Mouse (Mus musculus): ENCODE results near the gene Camta1. TPM values are rescaled to one million over a fixed set of nuclear protein-coding genes. Genes with fewer than 3 reads are reported as not detected.

The Camta1 gene
- total RNA-seq, 2 experiments from 2014 or later = 200 to 223 TPM

DNA sequence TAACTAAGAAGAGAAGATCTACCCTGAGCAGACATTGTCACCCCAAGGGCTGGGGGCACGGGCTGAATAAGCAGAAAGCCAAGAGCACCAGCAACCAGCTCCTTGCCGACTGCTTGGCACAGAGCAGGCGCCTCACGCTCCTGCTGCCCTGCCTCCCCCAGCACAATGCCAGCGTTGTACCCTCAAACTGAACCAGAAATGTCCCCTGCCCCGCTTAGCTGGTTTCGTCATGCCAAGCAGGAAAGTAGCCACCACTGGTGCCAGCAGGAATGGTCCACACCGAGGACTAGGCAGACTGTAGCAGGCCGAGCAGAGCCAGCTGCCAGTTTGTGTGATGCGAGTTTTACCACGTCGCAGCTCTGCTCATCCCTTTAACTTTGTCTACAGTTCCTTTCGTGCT, 779.7 kb downstream of the Camta1 start:
- DNase-seq (ENCODE audit: extremely low spot score in 1 of 2, low spot score in 2 of 2) = no peak
- intact Hi-C loops (cut with DNase I) = no loop called here

DNA sequence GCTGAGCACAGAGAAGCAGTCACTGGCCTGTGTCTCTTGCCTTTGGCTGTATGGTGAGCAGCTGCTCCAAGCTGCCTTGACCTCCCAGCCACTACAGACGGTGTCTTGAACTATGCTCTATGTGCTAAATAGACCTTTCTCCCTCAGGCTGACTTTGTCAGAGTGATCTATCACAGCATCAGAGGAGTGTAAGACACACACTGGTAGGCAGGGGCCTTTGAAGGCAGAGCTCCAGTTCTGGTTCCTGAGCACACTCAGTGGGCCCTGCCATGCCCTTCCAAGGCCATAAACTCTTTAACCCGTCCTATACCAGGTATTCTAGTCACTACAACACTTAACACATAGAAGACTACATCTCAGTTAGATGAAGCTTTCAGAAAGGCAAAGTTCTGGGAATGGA, 780.3 kb downstream of the Camta1 start:
- no peak for DNase-seq (ENCODE audit: extremely low spot score in 1 of 2, low spot score in 2 of 2)
- intact Hi-C loops (cut with DNase I) = no loop called here

DNA sequence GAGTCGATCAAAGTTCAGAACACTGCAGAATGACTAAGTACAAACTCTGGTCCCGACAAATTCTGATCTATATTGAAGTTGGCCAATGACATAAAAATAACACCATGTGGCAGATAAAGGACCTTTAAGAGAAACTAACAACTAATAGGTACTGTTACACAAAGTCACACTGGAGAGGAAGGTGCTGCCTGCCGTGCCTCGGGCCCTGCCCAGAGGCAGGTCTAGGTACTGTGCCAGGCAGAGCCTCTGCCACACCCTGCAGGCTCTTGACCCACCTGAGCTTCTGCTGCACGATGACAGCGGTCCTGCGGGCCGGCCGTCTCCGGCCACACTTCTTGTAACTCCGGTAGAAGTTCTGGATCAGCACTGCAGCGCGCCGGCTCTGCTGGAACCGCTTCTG, 786.9 kb downstream of the Camta1 start:
- DNase-seq (ENCODE audit: extremely low spot score in 1 of 2, low spot score in 2 of 2) = no peak
- intact Hi-C loops (cut with DNase I) = no loop called here

DNA sequence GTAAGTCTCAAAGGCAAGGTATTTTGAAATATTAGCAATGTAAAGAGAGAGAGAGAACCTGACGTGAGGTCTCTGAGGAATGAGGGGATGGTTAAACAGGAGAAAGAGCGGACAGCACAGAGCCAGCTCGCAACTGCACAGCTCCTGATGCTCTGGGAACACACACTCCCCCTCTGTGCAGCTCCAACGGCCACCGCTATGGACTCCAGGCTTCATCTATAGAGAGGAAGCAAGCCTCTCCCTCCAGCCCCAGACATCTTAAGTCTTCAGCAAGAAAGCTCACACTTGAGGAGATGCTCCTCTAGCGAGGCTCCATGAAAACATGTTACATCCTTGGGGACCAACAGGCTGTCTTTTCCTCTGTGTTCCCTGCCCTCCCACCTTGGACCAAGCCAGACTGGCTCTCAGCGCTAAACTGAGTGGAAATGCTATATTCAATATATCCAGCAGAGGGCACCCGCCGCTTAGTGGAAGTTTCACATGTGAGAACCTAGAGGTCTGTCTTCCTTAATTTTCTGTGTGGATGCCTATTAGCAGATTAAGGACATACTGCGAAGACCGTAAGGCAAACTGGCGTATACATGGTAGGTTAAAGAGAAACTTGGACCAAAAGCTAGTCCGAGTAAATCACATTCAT, 788.5 kb downstream of the Camta1 start:
- intact Hi-C loops (cut with DNase I) = loop anchor here (1.0 kb wide), 1 partner anchor 69 kb away; no protein-coding TSS in a partner anchor
- DNase-seq (ENCODE audit: extremely low spot score in 1 of 2, low spot score in 2 of 2) = peak; percentile 75

DNA sequence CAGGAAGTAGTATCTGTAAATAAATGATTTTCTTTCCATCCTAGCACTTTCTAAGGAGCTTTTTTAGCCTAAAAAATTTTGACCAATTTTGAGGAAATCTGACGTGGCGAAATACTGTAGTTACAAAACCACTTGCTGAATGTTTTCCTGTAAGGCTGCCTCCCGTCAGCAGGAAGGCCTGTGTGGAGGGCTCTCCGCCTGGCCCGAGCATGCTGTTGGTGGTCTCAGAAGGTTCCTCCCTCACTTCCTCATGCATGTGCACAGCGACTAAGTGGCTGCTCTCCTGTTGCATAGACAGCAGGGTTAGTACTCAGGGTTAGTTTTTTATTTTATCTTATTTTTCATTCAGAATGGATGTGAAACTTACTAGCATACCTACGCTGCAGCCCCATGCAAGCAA, 790.7 kb downstream of the Camta1 start:
- intact Hi-C loops (cut with DNase I) = no loop called here
- no peak for DNase-seq (ENCODE audit: extremely low spot score in 1 of 2, low spot score in 2 of 2)

DNA sequence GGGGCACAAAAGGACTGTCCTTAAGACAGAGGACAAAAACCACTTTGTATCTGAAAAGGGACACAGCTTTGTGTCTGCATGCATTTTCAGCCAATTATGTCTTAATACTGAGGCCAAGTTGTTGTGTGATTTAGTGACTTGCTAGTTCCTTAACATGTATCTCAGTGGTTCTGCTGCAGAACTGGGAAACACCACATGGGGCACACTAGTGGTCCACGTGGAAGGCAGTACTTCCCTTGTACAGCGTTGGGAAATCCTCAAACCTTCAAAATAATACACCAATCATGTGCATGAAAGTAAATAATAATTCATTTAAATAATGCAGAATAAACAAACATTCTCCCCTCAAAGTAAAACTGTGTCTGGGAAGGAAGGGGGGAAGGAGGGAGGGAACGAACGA, 792.9 kb downstream of the Camta1 start:
- intact Hi-C loops (cut with DNase I) = no loop called here
- no peak for DNase-seq (ENCODE audit: extremely low spot score in 1 of 2, low spot score in 2 of 2)

DNA sequence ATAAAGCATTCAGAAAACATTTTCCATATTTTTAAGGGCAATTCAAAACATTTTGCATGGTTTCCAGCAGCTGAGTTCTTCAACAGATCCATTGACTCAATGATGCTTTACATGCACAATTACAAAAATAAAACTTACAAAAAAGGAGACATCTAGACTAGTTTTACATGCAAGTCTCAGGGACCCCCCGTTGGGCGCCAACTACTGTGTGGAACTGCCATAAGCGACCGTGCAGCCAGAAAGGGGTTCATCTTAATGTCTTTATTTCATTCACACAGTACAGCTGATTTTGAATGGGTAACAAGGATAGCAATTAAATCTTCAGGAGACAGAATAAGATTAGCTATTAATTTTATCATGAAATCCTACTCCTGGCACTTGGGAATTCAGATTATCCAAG, 802.1 kb downstream of the Camta1 start:
- no peak for DNase-seq (ENCODE audit: extremely low spot score in 1 of 2, low spot score in 2 of 2)

DNA sequence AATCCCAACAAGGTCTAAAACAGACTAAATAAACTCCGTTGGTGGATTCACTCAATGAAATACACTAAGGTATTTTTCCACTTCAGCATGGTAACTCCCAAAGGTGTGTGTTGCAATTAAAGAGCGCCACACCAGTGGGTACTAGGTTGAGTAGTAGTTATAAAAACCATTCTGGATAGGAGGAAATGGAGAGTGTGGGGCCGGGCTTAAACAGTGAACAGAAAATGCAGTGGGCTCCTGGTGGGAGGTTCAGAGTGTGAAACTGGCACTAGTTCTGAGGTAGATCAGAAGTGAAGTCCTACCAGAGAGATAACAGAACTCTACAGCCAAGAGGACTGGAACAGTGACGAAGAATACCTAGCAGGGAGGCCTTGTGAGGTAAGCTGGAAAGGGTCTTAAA, 803.0 kb downstream of the Camta1 start:
- intact Hi-C loops (cut with DNase I) = no loop called here
- DNase-seq (ENCODE audit: extremely low spot score in 1 of 2, low spot score in 2 of 2) = no peak

More for the DNA sequence above, 802.1 kb downstream of the Camta1 start:
- intact Hi-C loops (cut with DNase I) = no loop called here

DNA sequence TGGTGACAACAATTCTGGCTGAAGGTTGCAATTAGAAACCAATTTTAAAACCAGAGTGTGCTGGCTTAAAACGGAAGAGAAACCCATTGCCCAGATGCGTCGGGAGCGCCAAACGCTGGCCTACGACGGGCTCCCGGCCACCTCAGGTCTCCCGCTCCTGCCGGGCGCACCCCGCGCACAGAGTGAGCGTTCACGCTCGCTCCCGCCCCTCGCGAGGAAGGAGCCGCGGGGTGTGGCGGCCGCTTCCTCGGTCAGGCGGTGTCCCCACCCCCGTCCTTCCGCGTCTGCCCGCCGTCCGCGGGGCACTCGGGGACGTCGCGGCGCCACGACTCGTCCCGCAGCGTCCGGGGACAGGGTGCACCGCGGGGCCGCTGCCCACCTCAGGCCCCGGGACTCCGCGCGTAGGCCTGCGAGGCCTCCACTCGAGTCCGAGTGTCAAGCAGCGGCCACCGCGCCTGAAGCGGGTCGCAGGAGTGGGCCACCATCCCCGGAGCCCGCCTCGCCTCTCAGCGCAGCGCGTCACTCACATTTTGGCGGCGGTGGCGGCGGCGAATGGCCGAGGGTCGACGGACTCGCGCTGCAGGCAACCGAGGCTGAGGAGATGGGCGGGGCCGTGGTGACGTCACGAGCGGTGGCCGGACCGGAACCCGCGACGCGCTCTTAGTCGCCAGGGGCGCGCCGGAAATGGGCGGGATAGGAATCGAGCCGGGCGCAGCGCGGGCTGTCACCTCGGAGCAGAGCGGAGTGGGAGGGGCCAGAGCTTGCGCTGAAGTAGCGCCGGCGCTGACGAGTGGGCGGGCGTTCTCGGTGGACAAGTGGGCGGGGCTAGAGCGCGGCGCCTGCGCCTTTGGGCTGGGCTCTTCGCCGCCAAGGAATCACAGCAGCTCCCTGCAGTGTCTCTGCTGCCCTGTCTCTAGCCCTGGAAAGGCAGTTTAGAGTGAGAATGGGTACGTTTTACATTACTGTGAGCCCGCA, 804.0 kb downstream of the Camta1 start, which contains the start of gene Vamp3:
Vamp3 (minus strand) TSS at position 617 of the 975 bp plus-strand sequence.
- intact Hi-C loops (cut with DNase I) = no loop called here
- DNase-seq (ENCODE audit: extremely low spot score in 1 of 2, low spot score in 2 of 2) = peak; percentile 98 to 100

DNA sequence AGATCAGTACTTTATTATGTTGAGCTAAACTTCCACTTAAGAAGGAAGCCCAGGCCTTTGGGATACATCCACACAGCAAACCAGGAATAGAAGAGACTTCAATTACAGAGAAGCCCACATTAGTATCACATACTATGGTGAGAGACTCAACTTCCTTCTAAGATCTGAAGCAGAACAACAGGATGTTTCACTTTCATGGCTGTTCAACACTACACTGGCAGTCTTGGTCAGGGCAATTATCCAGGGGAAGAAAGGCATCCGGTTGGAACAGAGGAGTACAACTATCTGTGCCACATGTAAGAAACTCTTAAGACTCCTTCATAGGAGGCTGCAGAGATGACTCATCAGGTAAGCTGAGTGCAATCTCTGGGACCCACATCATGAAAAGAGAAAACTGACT, 810.5 kb downstream of the Camta1 start:
- DNase-seq (ENCODE audit: extremely low spot score in 1 of 2, low spot score in 2 of 2) = no peak
- intact Hi-C loops (cut with DNase I) = no loop called here

DNA sequence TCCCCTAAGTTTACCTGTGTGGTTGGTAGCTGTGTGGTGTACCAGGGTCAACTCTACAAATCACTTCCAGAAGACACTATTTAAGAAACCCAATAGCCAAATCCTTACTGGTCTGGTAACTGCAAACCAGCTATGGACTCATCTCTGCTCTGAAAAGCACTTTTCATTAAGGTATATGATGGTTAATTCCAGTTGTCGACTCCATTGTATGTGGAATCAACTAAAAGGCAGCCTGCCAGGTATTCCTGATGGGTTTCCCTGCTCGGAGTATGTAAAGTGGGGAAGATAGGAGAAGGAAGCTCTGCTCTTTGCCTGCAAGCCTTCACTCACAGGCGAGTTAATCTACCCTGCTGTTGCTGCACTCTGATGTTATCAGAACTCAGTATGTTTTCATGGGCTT, 815.2 kb downstream of the Camta1 start:
- intact Hi-C loops (cut with DNase I) = no loop called here
- no peak for DNase-seq (ENCODE audit: extremely low spot score in 1 of 2, low spot score in 2 of 2)

DNA sequence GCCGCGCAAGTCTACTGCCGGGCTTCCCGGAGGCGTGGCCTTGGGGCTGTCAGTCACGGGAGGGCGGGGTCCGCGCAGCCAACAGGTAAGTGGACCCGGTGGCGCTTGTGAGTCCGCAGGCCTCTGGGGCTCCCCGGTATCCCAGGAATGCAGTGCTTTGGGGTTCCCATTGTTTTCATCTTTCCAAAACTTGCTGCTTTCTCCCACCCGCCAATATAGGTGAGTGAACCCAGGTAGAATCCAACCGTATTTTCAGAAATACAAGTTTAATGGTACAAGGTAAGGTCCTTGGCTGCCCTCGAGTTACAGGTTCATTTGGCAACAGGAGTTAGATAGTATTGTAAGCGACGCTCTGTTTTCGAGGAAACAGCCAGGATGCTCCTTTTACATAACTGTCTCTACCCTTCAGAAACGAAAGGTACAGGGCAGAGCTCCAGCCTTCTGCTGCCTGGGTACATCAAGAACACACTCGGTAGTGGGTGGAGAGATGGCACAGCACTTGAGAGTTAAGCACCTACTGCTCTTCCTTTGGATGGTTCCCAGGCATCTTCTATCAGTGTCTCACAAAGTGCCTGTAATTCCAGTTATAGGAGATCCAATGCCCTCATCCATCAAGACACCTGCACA, 816.6 kb downstream of the Camta1 start:
- no peak for DNase-seq (ENCODE audit: extremely low spot score in 1 of 2, low spot score in 2 of 2)
- intact Hi-C loops (cut with DNase I) = no loop called here

DNA sequence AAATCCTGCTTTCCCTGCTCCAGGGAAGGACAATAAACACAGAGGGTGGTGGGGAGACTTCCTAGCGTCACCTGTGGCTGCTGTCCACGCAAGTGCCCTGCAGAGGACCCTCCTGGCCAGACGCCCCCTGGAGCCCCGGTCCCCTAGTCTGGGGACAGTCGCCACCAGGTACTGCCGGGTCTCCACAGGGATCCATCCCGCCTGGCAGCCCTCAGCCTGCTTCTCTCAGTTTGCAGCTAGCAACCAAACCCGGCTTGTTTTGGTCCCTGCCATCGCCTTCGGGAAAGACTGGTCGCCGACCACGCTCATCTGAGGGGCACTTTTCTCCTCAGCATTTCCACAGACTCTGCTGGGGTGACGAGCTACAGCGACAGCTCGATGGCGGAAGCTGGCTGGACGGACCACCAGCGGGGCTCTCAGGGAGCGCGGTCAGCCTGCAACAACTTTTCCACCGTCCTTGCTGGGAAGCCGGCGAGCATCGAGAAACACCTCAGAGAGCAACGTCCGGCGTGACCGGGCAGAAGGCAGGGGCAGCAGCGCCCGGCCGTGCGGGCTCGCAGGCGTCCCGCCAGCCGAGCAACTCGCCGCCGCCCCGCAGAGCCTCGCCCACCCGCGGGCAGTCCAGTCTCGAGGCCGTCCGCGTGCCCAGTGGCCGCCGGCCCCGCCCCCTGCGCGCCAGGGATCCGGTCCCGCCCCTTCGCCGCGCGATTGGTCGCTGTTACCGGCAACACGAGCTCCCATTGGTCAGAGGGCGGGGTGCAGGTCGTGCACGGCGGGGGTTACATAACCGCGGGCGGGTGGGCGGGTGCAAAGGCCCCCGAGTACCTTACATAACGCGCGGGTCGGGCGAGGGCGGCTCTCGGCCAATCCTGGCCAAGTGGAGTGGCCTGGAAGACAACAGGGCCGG, 817.4 kb downstream of the Camta1 start, which contains the start of gene Per3:
Per3 (minus strand) TSS at position 629 of the 907 bp plus-strand sequence.
- intact Hi-C loops (cut with DNase I) = no loop called here
- DNase-seq (ENCODE audit: extremely low spot score in 1 of 2, low spot score in 2 of 2) = peak; percentile 95 to 99

DNA sequence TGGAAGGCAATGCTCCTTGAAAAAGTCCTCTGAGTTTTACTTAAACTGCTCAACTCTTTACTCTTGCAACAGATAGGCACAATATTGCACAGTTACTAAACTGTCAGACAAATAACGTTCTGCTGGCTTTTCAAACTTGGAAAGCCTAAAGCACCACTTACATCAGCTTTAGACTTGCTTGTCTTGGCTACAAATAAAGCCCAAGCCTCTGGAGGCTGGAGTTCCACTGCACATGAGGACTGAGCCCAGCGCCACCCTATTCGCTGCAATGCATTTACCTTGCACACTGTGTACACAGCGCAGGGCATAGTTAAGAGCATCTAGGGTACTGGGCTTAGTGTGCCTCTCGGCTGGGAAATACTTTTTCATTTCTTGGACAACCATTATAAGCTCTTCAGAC, 818.4 kb downstream of the Camta1 start:
- DNase-seq (ENCODE audit: extremely low spot score in 1 of 2, low spot score in 2 of 2) = no peak
- intact Hi-C loops (cut with DNase I) = no loop called here

DNA sequence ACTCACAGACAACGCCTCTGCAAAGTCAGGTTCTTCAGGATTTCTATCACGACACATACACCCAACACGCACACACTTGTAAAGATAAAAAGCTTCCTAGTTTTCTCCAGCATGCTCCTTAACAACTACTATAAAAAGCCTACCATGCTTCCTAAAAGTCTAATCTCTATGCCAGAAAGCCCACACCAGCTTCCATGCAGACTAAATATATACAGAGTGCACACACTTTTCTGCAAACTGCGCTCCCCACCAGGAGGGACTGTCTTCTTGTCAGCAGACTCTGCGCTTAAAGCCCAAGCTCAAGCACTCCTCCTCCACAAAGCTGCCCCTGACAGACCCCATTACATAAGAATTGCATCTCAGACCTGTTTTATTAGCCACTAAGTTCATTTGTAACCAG, 820.2 kb downstream of the Camta1 start:
- intact Hi-C loops (cut with DNase I) = no loop called here
- DNase-seq (ENCODE audit: extremely low spot score in 1 of 2, low spot score in 2 of 2) = peak in 1 of 2 experiments; percentile 40

DNA sequence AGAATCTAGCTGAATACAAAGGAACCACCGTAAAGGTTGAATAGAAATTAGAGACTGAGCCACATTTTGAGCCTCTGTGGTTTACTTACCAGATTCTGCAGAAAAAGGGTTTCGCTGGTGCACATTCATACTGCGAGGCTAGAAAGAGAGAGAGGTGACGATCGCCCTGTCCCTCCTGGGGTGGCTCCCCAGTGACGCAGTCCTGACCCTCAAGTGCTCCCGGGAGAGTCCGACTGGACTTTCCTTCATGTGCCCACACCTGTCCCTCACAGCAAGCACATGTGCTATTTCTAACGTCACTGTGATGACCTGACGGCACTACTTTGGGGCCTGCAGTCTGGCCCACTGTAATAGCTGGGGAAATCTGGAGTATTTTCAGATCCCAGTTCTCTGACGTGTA, 823.9 kb downstream of the Camta1 start:
- intact Hi-C loops (cut with DNase I) = no loop called here
- DNase-seq (ENCODE audit: extremely low spot score in 1 of 2, low spot score in 2 of 2) = no peak

DNA sequence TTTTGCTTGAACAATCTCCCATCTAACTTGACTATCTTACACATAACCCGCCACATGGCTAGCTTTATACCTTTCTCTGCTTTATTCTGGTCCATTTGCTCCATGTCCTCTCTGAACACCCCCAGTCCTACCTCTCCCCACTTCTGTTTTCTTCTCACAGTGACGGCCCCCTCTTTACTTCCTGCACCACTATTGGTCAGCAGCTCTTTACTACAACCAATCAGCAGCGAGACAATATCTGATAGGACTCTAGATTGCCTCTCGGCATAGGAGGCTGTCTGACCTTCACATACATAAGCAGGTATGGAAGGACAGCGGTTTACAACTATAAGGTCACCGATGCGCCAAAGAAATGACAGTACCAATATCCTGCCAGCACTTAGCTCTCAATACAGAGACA, 825.2 kb downstream of the Camta1 start:
- intact Hi-C loops (cut with DNase I) = no loop called here
- no peak for DNase-seq (ENCODE audit: extremely low spot score in 1 of 2, low spot score in 2 of 2)

DNA sequence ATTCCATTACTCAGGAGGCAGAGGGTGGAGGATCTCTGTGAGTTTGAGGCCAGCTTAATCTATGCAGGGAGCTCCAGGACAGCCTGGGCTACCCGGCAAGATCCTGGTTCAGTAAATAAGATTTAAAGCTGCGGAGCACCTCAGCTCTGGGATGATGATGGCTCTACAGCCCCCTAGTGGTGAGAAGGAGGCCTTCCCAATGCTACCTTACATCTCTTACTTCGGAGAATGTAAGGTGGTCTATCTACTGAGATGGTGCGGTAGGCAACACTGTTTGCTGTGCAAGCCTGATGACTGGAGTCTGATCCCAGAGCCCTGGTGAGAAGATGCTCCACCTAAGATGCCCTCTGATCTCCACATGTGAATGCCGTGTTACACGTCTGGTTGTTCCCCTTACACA, 834.7 kb downstream of the Camta1 start:
- DNase-seq (ENCODE audit: extremely low spot score in 1 of 2, low spot score in 2 of 2) = no peak
- intact Hi-C loops (cut with DNase I) = no loop called here

DNA sequence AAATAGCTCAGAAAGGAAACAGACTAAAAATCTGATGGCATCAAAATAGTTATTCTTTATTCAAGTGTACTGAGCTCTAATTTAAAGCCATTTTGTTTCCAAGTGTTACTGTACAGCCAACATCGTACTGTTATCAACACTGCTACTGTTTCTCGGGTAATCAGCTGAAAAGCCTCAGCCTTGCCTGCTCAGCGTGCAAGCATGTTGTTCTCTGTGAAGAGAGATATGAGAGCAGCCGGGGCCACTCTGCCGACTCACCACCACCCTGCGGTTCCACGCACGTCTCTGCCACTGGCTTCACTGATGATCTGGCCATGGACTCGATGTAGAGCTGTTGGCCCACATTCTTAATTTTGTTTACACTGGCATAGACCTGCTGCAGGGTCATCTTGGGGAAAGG, 837.5 kb downstream of the Camta1 start:
- intact Hi-C loops (cut with DNase I) = no loop called here
- DNase-seq (ENCODE audit: extremely low spot score in 1 of 2, low spot score in 2 of 2) = no peak
